Mouse (Mus musculus): ENCODE results near the gene Cys1. TPM values are rescaled to one million over a fixed set of nuclear protein-coding genes. Genes with fewer than 3 reads are reported as not detected.

Cys1 gene
- polyA plus RNA-seq, 1 experiment: 0.26 TPM

DNA sequence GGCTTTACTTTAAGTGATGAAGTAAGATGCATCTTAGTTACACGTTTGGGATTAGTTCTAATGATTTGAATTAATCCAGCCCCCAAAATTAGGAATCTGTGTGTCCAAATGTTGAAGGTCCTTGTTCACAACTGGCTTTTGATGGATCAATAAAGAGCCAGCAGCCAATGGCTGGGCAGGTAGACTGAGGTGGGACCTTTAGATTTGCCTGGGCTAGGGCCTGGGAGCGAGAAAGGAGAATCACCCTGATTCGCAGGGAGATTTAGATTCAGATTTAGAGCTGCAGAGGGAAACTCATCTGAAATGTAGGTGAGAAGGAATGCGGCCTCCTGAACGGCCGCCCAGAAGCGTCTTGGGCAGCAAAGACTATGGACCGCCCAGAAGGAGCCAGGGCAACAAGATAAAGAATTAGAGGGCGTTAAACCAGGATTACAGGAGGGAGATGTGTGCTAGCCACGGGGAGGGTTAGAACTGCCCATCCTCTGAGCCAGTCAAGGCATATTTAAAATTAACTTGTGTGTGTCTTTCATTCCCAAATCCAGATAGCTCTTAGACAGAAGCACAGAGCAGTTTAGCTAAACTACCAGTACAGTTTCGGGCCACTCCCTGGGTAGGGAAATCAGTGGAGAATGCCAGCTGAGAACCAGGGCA is 5.2 kb upstream of the Cys1 start:
- TF ChIP-seq SRF (IDR thresholded peaks at IDR 0.05; ENCODE audit: control insufficient read depth, insufficient read length, low read depth) (no peak), POLR2AphosphoS2 (IDR thresholded peaks at IDR 0.05; ENCODE audit: insufficient read length, low read depth) (no peak), MAX (IDR thresholded peaks at IDR 0.05; ENCODE audit: low read depth) (no peak), MYOG (IDR thresholded peaks at IDR 0.05; ENCODE audit: control insufficient read depth in 1 of 3, insufficient read depth in 1 of 3, insufficient read length in 2 of 3, low read depth in 2 of 3) (no peak), E2F4 (IDR thresholded peaks at IDR 0.05; ENCODE audit: insufficient read depth) (no peak), TCF3 (IDR thresholded peaks at IDR 0.05; ENCODE audit: insufficient read length, low read depth) (no peak), TCF12 (IDR thresholded peaks at IDR 0.05; ENCODE audit: insufficient read depth, poor library complexity, severe bottlenecking) (no peak), USF1 (IDR thresholded peaks at IDR 0.05; ENCODE audit: low read depth) (no peak), POLR2A (IDR thresholded peaks at IDR 0.05; ENCODE audit: insufficient read length, low read depth) (no peak), CEBPB (IDR thresholded peaks at IDR 0.05; ENCODE audit: insufficient read depth, poor library complexity, severe bottlenecking) (no peak), REST (IDR thresholded peaks at IDR 0.05; ENCODE audit: insufficient read depth, insufficient read length) (no peak), MYOD1 (IDR thresholded peaks at IDR 0.05; ENCODE audit: control insufficient read depth in 1 of 3, insufficient read length in 2 of 3, low read depth in 2 of 3) (no peak)
- Histone ChIP-seq H3K79me2 (ENCODE audit: control insufficient read depth, insufficient read depth) (no peaks in the 10 kb centered on the region), H3K27me3 (ENCODE audit: control insufficient read depth, insufficient read depth, insufficient read length) (no peaks in the 10 kb centered on the region), H3K4me2 (ENCODE audit: low read depth) (no peak overlapping the region), H3K36me3 (ENCODE audit: control insufficient read depth, insufficient read depth) (no peaks in the 10 kb centered on the region), H3K4me3 (no peak overlapping the region), H3ac (ENCODE audit: control insufficient read depth, insufficient read length) (no peak overlapping the region)

DNA sequence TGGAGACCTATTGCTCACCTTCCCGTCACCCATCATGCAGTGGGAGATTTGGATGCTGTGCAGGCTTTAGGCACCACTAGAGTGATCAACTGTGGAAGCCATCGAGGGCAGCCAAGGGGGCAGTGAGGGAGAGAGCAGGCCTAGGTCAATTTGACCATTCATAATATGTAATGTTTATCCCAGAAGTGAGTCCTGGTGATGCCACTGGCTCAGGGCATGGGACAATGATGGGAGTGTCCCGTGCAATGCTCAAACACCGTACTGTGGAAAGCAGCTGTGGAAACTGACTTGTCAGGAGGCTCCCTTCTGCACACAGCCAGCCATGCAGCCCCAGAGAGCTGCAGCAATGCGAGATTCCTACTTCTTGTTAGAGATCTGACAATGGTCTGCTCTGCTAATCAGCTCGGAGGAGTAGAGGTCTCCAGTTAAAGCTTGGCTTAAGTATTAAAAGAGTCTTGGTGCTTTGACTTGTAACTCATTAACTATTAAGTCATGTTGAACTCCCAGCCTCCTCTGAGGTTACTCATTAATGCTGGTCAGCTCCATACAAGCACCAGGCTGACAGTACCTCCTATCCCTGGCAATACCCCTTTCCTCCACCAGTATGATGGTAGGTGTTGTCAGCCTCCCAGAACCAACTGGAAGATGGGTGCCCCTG is 4.6 kb upstream of the Cys1 start:
- H3K4me3 ChIP-seq: no peak overlapping the region
- no peak overlapping the region for H3K4me2 ChIP-seq (ENCODE audit: low read depth)
- TF ChIP-seq POLR2AphosphoS2 (IDR thresholded peaks at IDR 0.05; ENCODE audit: insufficient read length, low read depth) (no peak), CEBPB (IDR thresholded peaks at IDR 0.05; ENCODE audit: insufficient read depth, poor library complexity, severe bottlenecking) (no peak), REST (IDR thresholded peaks at IDR 0.05; ENCODE audit: insufficient read depth, insufficient read length) (no peak), MYOG (IDR thresholded peaks at IDR 0.05; ENCODE audit: control insufficient read depth in 1 of 3, insufficient read depth in 1 of 3, insufficient read length in 2 of 3, low read depth in 2 of 3) (no peak), USF1 (IDR thresholded peaks at IDR 0.05; ENCODE audit: low read depth) (no peak), TCF3 (IDR thresholded peaks at IDR 0.05; ENCODE audit: insufficient read length, low read depth) (no peak), MYOD1 (IDR thresholded peaks at IDR 0.05; ENCODE audit: control insufficient read depth in 1 of 3, insufficient read length in 2 of 3, low read depth in 2 of 3) (no peak), E2F4 (IDR thresholded peaks at IDR 0.05; ENCODE audit: insufficient read depth) (no peak), POLR2A (IDR thresholded peaks at IDR 0.05; ENCODE audit: insufficient read length, low read depth) (no peak), SRF (IDR thresholded peaks at IDR 0.05; ENCODE audit: control insufficient read depth, insufficient read length, low read depth) (no peak), MAX (IDR thresholded peaks at IDR 0.05; ENCODE audit: low read depth) (no peak), TCF12 (IDR thresholded peaks at IDR 0.05; ENCODE audit: insufficient read depth, poor library complexity, severe bottlenecking) (no peak)
- peaks cover under 1% of the 10 kb centered on the region for H3K27me3 ChIP-seq (ENCODE audit: control insufficient read depth, insufficient read depth, insufficient read length)
- no peak overlapping the region for H3ac ChIP-seq (ENCODE audit: control insufficient read depth, insufficient read length)
- no peaks in the 10 kb centered on the region for H3K36me3 ChIP-seq (ENCODE audit: control insufficient read depth, insufficient read depth)
- H3K79me2 ChIP-seq (ENCODE audit: control insufficient read depth, insufficient read depth): no peaks in the 10 kb centered on the region

DNA sequence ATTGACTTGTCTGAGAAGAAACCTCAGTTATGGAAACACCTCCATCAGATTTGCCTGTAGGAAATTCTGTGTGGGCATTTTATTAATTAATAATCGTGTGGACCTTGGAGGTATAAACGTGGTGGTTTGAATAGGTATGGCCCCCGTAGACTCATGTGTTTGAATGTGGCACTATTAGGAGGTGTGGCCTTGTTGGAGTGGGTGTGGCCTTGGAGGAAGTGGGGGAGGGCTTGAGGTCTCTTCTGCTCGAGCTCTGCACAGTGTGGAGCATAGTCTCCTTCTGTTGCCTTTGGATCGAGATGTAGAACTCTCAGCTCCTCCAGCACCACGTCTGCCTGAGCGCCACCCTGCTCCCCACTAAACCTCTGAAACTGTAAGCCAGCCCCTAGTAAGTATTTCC is 1.8 kb upstream of the Cys1 start:
- Histone ChIP-seq H3K4me3 (no peak overlapping the region), H3K4me2 (ENCODE audit: low read depth) (no peak overlapping the region), H3K36me3 (ENCODE audit: control insufficient read depth, insufficient read depth) (no peaks in the 10 kb centered on the region), H3K27me3 (ENCODE audit: control insufficient read depth, insufficient read depth, insufficient read length) (peaks cover 11% of the 10 kb centered on the region), H3K79me2 (ENCODE audit: control insufficient read depth, insufficient read depth) (no peaks in the 10 kb centered on the region), H3ac (ENCODE audit: control insufficient read depth, insufficient read length) (no peak overlapping the region)
- TF ChIP-seq CEBPB (IDR thresholded peaks at IDR 0.05; ENCODE audit: insufficient read depth, poor library complexity, severe bottlenecking) (no peak), TCF3 (IDR thresholded peaks at IDR 0.05; ENCODE audit: insufficient read length, low read depth) (no peak), MAX (IDR thresholded peaks at IDR 0.05; ENCODE audit: low read depth) (no peak), MYOD1 (IDR thresholded peaks at IDR 0.05; ENCODE audit: control insufficient read depth in 1 of 3, insufficient read length in 2 of 3, low read depth in 2 of 3) (no peak), REST (IDR thresholded peaks at IDR 0.05; ENCODE audit: insufficient read depth, insufficient read length) (no peak), E2F4 (IDR thresholded peaks at IDR 0.05; ENCODE audit: insufficient read depth) (no peak), MYOG (IDR thresholded peaks at IDR 0.05; ENCODE audit: control insufficient read depth in 1 of 3, insufficient read depth in 1 of 3, insufficient read length in 2 of 3, low read depth in 2 of 3) (no peak), USF1 (IDR thresholded peaks at IDR 0.05; ENCODE audit: low read depth) (no peak), POLR2A (IDR thresholded peaks at IDR 0.05; ENCODE audit: insufficient read length, low read depth) (no peak), POLR2AphosphoS2 (IDR thresholded peaks at IDR 0.05; ENCODE audit: insufficient read length, low read depth) (no peak), SRF (IDR thresholded peaks at IDR 0.05; ENCODE audit: control insufficient read depth, insufficient read length, low read depth) (no peak), TCF12 (IDR thresholded peaks at IDR 0.05; ENCODE audit: insufficient read depth, poor library complexity, severe bottlenecking) (no peak)

DNA sequence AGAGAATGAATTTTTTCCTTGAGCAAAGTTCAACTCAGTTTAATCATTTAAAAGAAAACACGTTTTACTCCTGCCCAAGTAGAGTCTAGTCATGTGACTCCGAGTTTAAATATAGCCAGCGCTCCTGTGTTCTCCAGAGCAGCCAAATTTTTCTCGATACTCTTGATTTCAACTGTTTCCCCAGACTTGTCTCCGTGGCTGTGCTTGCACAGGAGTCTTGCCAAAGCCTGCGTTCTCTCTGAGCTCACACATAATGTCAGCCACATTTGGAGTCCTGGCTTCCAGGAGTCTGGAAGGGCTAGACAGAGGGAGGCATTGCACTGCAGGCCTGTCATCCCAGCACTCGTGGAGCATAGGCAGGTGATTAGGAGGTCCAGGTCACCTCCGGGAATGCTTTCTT is 950 bp upstream of the Cys1 start:
- Histone ChIP-seq H3K4me3 (no peak overlapping the region), H3K27me3 (ENCODE audit: control insufficient read depth, insufficient read depth, insufficient read length) (peaks cover 11% of the 10 kb centered on the region), H3K79me2 (ENCODE audit: control insufficient read depth, insufficient read depth) (no peaks in the 10 kb centered on the region), H3ac (ENCODE audit: control insufficient read depth, insufficient read length) (no peak overlapping the region), H3K4me2 (ENCODE audit: low read depth) (no peak overlapping the region), H3K36me3 (ENCODE audit: control insufficient read depth, insufficient read depth) (no peaks in the 10 kb centered on the region)
- no peak for TF ChIP-seq CEBPB (IDR thresholded peaks at IDR 0.05; ENCODE audit: insufficient read depth, poor library complexity, severe bottlenecking)
- no peak for TF ChIP-seq SRF (IDR thresholded peaks at IDR 0.05; ENCODE audit: control insufficient read depth, insufficient read length, low read depth)
- no peak for TF ChIP-seq REST (IDR thresholded peaks at IDR 0.05; ENCODE audit: insufficient read depth, insufficient read length)
- no peak for TF ChIP-seq POLR2A (IDR thresholded peaks at IDR 0.05; ENCODE audit: insufficient read length, low read depth)
- no peak for TF ChIP-seq POLR2AphosphoS2 (IDR thresholded peaks at IDR 0.05; ENCODE audit: insufficient read length, low read depth)
- TF ChIP-seq TCF3 (IDR thresholded peaks at IDR 0.05; ENCODE audit: insufficient read length, low read depth): no peak
- TF ChIP-seq TCF12 (IDR thresholded peaks at IDR 0.05; ENCODE audit: insufficient read depth, poor library complexity, severe bottlenecking): no peak
- no peak for TF ChIP-seq MAX (IDR thresholded peaks at IDR 0.05; ENCODE audit: low read depth)
- TF ChIP-seq MYOD1 (IDR thresholded peaks at IDR 0.05; ENCODE audit: control insufficient read depth in 1 of 3, insufficient read length in 2 of 3, low read depth in 2 of 3): no peak
- no peak for TF ChIP-seq E2F4 (IDR thresholded peaks at IDR 0.05; ENCODE audit: insufficient read depth)
- TF ChIP-seq USF1 (IDR thresholded peaks at IDR 0.05; ENCODE audit: low read depth): no peak
- TF ChIP-seq MYOG (IDR thresholded peaks at IDR 0.05; ENCODE audit: control insufficient read depth in 1 of 3, insufficient read depth in 1 of 3, insufficient read length in 2 of 3, low read depth in 2 of 3): no peak
